Mouse (Mus musculus): Measurements from ENCODE around the gene Slc25a30. TPM values are rescaled to one million over a fixed set of nuclear protein-coding genes. Genes with fewer than 3 reads are reported as not detected.

Slc25a30 gene
- polyA plus RNA-seq, 1 experiment from 2014 or later: 7.0 TPM

GRCm38 (mm10) chr14:75820007-75820406 is 33.2 kb upstream of the Slc25a30 start:
- Histone ChIP-seq H3K27ac (replicated peaks) (no peak overlapping the region), H3K27me3 (replicated peaks; ENCODE audit: low read depth, poor library complexity, severe bottlenecking) (no peaks in the 10 kb centered on the region), H3K36me3 (replicated peaks) (no peaks in the 10 kb centered on the region), H3K9me3 (no peaks in the 10 kb centered on the region), H3K4me1 (no peaks in the 10 kb centered on the region), H3K4me3 (no peak overlapping the region)
- DNase-seq (ENCODE audit: low spot score): no peak
- WGBS: 83% methylated on average over 5 of the region's 5 CpGs

GRCm38 (mm10) chr14:75819341-75819740 is 32.5 kb upstream of the Slc25a30 start:
- H3K27ac ChIP-seq (replicated peaks): no peak overlapping the region
- whole genome bisulfite sequencing: 88% methylated on average over 2 of the region's 2 CpGs
- H3K36me3 ChIP-seq (replicated peaks): no peaks in the 10 kb centered on the region
- no peaks in the 10 kb centered on the region for H3K27me3 ChIP-seq (replicated peaks; ENCODE audit: low read depth, poor library complexity, severe bottlenecking)
- no peaks in the 10 kb centered on the region for H3K9me3 ChIP-seq
- no peak for DNase-seq (ENCODE audit: low spot score)
- no peak overlapping the region for H3K4me3 ChIP-seq
- no peaks in the 10 kb centered on the region for H3K4me1 ChIP-seq

- H3K27me3 ChIP-seq (replicated peaks; ENCODE audit: low read depth, poor library complexity, severe bottlenecking): no peaks in the 10 kb centered on the region
- no peaks in the 10 kb centered on the region for H3K36me3 ChIP-seq (replicated peaks)
- H3K9me3 ChIP-seq: no peaks in the 10 kb centered on the region
- no peak for DNase-seq (ENCODE audit: low spot score)
- no peak overlapping the region for H3K4me3 ChIP-seq
- H3K27ac ChIP-seq (replicated peaks): no peak overlapping the region
- no peaks in the 10 kb centered on the region for H3K4me1 ChIP-seq
- WGBS: 95% methylated on average over 2 of the region's 2 CpGs
These were observed 31.7 kb upstream of the Slc25a30 start for GRCm38 (mm10) chr14:75818528-75818927.

GRCm38 (mm10) chr14:75809931-75810330 is 23.1 kb upstream of the Slc25a30 start:
- Histone ChIP-seq H3K4me1 (peaks cover 8% of the 10 kb centered on the region), H3K4me3 (no peak overlapping the region), H3K27ac (replicated peaks) (no peak overlapping the region), H3K36me3 (replicated peaks) (no peaks in the 10 kb centered on the region), H3K9me3 (no peaks in the 10 kb centered on the region), H3K27me3 (replicated peaks; ENCODE audit: low read depth, poor library complexity, severe bottlenecking) (no peaks in the 10 kb centered on the region)
- WGBS: 85% methylated on average over 6 of the region's 6 CpGs
- no peak for DNase-seq (ENCODE audit: low spot score)

- H3K9me3 ChIP-seq: no peaks in the 10 kb centered on the region
- H3K27me3 ChIP-seq (replicated peaks; ENCODE audit: low read depth, poor library complexity, severe bottlenecking): no peaks in the 10 kb centered on the region
- DNase-seq (ENCODE audit: low spot score): no peak
- no peak overlapping the region for H3K4me3 ChIP-seq
- H3K36me3 ChIP-seq (replicated peaks): no peaks in the 10 kb centered on the region
- no peak overlapping the region for H3K27ac ChIP-seq (replicated peaks)
- WGBS: 70% methylated on average over 8 of the region's 8 CpGs
- H3K4me1 ChIP-seq: peaks cover 8% of the 10 kb centered on the region
These were observed 21.0 kb upstream of the Slc25a30 start for GRCm38 (mm10) chr14:75807800-75808199.

GRCm38 (mm10) chr14:75797769-75798386 is 11.0 kb upstream of the Slc25a30 start:
- H3K27ac ChIP-seq (replicated peaks): no peak overlapping the region
- peaks cover 15% of the 10 kb centered on the region for H3K4me1 ChIP-seq
- peak; percentile 52 for DNase-seq (ENCODE audit: low spot score)
- H3K27me3 ChIP-seq (replicated peaks; ENCODE audit: low read depth, poor library complexity, severe bottlenecking): no peaks in the 10 kb centered on the region
- 36% methylated on average over 5 of the region's 5 CpGs for WGBS
- H3K36me3 ChIP-seq (replicated peaks): no peaks in the 10 kb centered on the region
- H3K4me3 ChIP-seq: no peak overlapping the region
- no peaks in the 10 kb centered on the region for H3K9me3 ChIP-seq

GRCm38 (mm10) chr14:75795918-75796317 is 9.1 kb upstream of the Slc25a30 start:
- Histone ChIP-seq H3K36me3 (replicated peaks) (no peaks in the 10 kb centered on the region), H3K4me1 (peaks cover 15% of the 10 kb centered on the region), H3K4me3 (no peak overlapping the region), H3K27me3 (replicated peaks; ENCODE audit: low read depth, poor library complexity, severe bottlenecking) (no peaks in the 10 kb centered on the region), H3K9me3 (no peaks in the 10 kb centered on the region), H3K27ac (replicated peaks) (no peak overlapping the region)
- 84% methylated on average over 4 of the region's 4 CpGs for WGBS
- no peak for DNase-seq (ENCODE audit: low spot score)

GRCm38 (mm10) chr14:75794726-75795125 is 7.9 kb upstream of the Slc25a30 start:
- Histone ChIP-seq H3K9me3 (no peaks in the 10 kb centered on the region), H3K4me1 (peaks cover 15% of the 10 kb centered on the region), H3K36me3 (replicated peaks) (no peaks in the 10 kb centered on the region), H3K27ac (replicated peaks) (no peak overlapping the region), H3K4me3 (no peak overlapping the region), H3K27me3 (replicated peaks; ENCODE audit: low read depth, poor library complexity, severe bottlenecking) (no peaks in the 10 kb centered on the region; the same call in 1 of the 2 replicates)
- 72% methylated on average over 5 of the region's 5 CpGs for WGBS
- no peak for DNase-seq (ENCODE audit: low spot score)

GRCm38 (mm10) chr14:75794324-75794723 is 7.5 kb upstream of the Slc25a30 start:
- peaks cover 3% of the 10 kb centered on the region for H3K27me3 ChIP-seq (replicated peaks; ENCODE audit: low read depth, poor library complexity, severe bottlenecking)
- no peak overlapping the region for H3K27ac ChIP-seq (replicated peaks)
- WGBS: 70% methylated on average over 6 of the region's 6 CpGs
- peaks cover 15% of the 10 kb centered on the region for H3K4me1 ChIP-seq
- no peak overlapping the region for H3K4me3 ChIP-seq
- H3K9me3 ChIP-seq: no peaks in the 10 kb centered on the region
- no peaks in the 10 kb centered on the region for H3K36me3 ChIP-seq (replicated peaks)
- no peak for DNase-seq (ENCODE audit: low spot score)

- Histone ChIP-seq H3K36me3 (replicated peaks) (no peaks in the 10 kb centered on the region), H3K4me1 (peaks cover 13% of the 10 kb centered on the region), H3K27ac (replicated peaks) (no peak overlapping the region), H3K4me3 (no peak overlapping the region), H3K9me3 (no peaks in the 10 kb centered on the region), H3K27me3 (replicated peaks; ENCODE audit: low read depth, poor library complexity, severe bottlenecking) (peaks cover 15% of the 10 kb centered on the region)
- 86% methylated on average over 4 of the region's 4 CpGs for whole genome bisulfite sequencing
- no peak for DNase-seq (ENCODE audit: low spot score)
These were observed 6.3 kb upstream of the Slc25a30 start for GRCm38 (mm10) chr14:75793110-75793509.

- DNase-seq (ENCODE audit: low spot score): no peak
- 84% methylated on average over 3 of the region's 3 CpGs for WGBS
- H3K4me3 ChIP-seq: no peak overlapping the region
These were observed 4.5 kb upstream of the Slc25a30 start for GRCm38 (mm10) chr14:75791372-75791771.

GRCm38 (mm10) chr14:75790411-75790996 is 3.7 kb upstream of the Slc25a30 start:
- Histone ChIP-seq H3K36me3 (replicated peaks) (no peaks in the 10 kb centered on the region), H3K4me3 (no peak overlapping the region), H3K27me3 (replicated peaks; ENCODE audit: low read depth, poor library complexity, severe bottlenecking) (peaks cover 29% of the 10 kb centered on the region), H3K27ac (replicated peaks) (no peak overlapping the region), H3K9me3 (no peaks in the 10 kb centered on the region), H3K4me1 (peaks cover 14% of the 10 kb centered on the region)
- 81% methylated on average over 3 of the region's 3 CpGs for WGBS
- no peak for DNase-seq (ENCODE audit: low spot score)

More at GRCm38 (mm10) chr14:75791372-75791771, 4.5 kb upstream of the Slc25a30 start:
- H3K4me1 ChIP-seq: peaks cover 9% of the 10 kb centered on the region; the same call in 1 of the 2 replicates
- peaks cover 22% of the 10 kb centered on the region for H3K27me3 ChIP-seq (replicated peaks; ENCODE audit: low read depth, poor library complexity, severe bottlenecking)
- no peaks in the 10 kb centered on the region for H3K36me3 ChIP-seq (replicated peaks)
- no peaks in the 10 kb centered on the region for H3K9me3 ChIP-seq
- no peak overlapping the region for H3K27ac ChIP-seq (replicated peaks)

- Histone ChIP-seq H3K36me3 (replicated peaks) (no peaks in the 10 kb centered on the region), H3K4me3 (no peak overlapping the region), H3K4me1 (peaks cover 9% of the 10 kb centered on the region), H3K27me3 (replicated peaks; ENCODE audit: low read depth, poor library complexity, severe bottlenecking) (peaks cover 30% of the 10 kb centered on the region), H3K9me3 (no peaks in the 10 kb centered on the region), H3K27ac (replicated peaks) (no peak overlapping the region)
- 81% methylated on average over 6 of the region's 6 CpGs for WGBS
- no peak for DNase-seq (ENCODE audit: low spot score)
These were observed 2.5 kb upstream of the Slc25a30 start for GRCm38 (mm10) chr14:75789291-75789690.

Data from embryonic facial prominence, embryonic 10.5 days (tissue).